Mouse (Mus musculus): Measurements from ENCODE around the gene Cars2.
A peak's percentile ranks its signal among the peaks of the same experiment; 100 is the strongest.
"Not testable (repeated sequence)": the region's sequence is repeated elsewhere in the genome, so short reads cannot be mapped to it uniquely, and the experiment has no call there.

Gene Cars2

DNA sequence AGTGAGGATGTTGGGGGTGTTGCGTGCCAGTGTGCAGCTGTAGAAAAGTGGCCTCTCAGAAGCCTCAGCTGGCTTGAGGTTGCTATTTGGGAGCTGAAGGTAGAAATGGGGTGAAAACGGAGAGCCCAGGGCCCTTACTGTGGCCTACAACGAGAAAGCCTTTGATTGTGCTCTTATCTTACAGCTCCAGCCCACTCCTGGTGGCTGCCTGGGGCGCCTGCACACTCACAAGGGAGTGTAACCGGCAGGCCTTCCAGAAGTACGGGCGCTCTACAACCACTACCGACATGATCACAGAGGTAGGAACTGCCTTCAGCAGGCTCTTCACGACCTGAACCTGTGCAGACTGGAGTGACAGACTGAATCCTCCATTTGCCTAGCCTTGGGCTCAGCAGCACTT lies 37.9 kb downstream of the Cars2 start:
- DNase-seq (ENCODE audit: low spot score) = no peak

DNA sequence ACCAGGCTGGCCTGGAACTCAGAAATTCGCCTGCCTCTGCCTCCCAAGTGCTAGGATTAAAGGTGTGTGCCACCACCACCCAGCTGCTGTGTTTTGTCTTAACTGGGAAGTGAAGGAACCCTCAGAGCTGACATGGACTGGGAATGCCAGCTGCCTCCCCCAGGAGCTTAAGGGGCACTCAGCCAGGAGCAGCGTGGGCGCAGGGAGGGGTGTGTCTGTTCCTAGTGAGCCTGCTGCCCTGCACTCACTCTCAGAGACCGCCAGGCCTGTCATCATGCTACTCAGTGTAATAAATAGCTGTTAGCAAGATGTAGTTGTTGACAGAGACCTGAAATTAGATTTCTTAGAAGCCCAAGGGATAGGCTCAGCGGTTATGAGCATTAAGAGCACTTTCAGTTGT lies 39.6 kb downstream of the Cars2 start:
- DNase-seq (ENCODE audit: low spot score) = peak; percentile 74

DNA sequence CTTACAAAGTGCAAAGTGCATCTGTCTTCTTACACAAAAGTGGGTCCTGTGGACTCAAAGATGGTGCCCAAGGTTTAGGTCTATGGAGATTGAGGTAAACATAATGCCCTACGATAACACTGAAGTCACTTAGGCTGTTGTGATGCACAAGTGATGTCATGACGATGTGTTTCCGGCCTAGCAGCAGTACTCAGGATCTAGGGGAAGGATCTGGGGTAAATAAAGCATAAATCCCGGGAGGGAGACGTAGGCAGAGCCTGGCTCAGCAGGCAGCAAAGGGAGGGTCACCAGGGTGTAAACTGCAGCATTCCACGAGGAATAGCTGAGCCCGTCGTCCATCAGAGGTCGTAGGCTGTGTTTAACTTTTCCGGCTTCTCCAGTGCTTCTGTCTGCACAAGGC lies 41.7 kb downstream of the Cars2 start:
- no peak for DNase-seq (ENCODE audit: low spot score)

DNA sequence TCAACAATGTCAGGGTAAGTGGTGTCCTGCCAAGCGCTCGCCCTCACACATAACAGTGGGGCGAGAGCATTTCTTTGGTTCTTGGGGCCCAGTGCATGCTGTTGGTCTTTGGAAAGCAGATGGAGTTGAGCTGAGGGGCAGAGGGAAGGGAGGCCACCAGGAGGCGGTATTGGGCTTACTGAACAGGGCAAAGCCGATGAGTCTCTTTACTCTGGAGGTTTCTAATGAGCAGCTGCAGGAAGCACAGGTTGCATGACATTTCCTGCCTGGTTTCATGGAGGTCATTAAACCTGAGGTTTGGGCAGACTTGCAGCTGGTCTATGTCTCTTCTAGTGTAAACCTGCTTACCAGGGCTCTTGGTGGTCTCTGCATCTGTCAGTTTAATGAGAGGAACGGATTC lies 43.8 kb downstream of the Cars2 start:
- peak; percentile 60 for DNase-seq (ENCODE audit: low spot score)

DNA sequence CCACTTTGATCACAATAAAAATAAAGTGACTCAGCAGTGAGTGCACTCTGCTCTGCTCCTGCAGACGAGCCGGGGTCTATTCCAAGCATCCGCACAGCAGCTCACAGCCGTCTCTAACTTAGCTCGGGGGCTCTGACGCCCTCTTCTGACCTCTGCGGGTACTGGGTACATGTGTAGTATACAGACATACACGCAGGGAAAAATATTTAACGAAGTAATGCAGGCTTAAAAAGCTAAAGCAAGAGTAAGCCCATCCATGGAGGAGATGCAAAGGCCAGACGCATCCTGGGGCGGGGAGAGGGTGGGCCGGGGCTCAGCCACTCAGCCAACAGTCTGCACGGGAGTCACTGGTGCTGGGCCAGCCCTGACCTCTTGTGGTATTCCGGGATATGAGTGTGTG lies 44.5 kb downstream of the Cars2 start:
- no peak for DNase-seq (ENCODE audit: low spot score)

DNA sequence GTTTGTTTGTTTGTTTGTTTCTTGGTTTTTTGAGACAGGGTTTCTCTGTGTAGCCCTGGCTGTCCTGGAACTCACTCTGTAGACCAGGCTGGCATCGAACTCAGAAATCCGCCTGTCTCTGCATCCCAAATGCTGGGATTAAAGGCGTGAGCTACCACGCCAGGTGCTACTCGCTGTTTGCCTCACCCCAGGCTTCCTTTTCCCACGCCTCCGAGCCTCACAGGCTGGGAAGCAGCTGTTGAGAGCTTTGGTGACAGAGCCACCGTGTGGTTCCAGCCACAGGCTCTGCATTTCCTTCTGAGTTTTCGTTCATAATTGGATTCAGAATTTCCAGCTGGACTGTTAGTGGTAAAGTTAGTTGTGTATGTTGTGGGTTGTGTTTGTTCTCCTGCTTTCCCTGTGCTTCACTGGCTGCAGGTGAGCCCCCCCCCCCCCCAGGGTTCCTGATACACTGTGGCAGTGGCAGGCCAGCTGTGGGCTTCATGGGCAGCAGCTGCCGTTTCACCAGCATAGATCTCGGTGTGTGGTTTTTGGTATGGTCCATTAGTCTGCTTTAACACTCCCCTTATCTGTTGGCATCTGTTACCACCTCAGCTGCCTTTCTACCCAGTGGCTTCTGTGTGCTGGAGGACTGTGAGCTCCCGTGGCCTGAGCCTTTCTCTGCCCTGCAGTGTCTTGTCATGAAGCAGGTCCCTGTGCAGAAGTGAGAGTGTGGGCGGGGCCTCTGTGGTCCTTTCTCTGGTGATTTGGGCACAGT lies 46.9 kb downstream of the Cars2 start:
- peak; percentile 21 for DNase-seq (ENCODE audit: low spot score)

DNA sequence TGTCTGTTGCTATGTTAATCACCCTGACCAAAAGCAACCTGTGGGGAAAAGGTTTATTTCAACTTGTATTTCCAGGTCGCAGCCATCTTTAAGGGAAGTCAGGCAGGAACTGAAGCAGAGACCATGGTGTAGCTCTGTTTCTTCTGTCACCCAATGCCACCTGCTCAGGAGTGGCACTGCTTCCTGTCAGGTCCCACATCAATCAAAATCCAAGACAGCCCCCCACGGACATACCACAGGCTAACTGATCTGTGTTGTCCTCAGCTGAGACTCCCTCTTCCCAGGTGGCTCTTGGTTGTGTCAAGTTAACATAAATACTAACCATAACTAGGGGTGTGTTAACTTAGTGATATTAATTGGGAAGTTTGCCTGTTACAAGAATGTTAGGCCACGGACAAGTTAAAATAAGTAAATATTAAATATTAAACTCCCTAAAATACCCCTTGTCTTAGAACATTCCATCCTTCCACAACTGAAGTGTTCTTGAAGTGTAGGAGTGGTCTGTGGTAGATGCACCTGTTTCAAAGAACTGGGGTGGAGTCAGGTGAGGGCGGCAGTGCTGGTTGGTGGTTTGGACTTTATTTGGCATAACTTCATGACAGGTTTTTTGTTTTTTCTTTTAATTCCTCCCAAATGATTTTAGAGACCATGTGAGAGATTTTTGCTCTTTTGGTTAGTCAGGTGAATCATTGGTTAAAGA lies 51.6 kb downstream of the Cars2 start:
- DNase-seq (ENCODE audit: low spot score) = no peak

DNA sequence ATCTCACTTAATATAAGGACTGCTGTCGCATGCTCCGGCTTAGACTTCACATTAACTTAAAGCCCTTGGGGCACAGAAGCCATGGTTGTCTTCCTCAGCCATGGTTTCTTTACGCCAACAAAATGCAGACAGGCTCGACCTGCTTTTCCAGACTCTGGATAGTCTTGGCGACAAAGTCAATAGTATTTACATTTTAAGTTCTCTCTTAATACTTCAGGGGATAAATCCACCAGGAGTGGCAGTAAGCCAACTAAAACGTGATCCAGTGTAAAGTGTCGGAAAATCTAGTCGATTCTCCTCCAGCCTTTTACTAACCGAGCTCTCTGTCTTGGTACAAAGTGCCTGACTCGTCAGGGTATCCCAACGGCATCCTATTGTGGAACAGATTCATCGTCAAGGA lies 52.3 kb downstream of the Cars2 start:
- DNase-seq (ENCODE audit: low spot score) = no peak

DNA sequence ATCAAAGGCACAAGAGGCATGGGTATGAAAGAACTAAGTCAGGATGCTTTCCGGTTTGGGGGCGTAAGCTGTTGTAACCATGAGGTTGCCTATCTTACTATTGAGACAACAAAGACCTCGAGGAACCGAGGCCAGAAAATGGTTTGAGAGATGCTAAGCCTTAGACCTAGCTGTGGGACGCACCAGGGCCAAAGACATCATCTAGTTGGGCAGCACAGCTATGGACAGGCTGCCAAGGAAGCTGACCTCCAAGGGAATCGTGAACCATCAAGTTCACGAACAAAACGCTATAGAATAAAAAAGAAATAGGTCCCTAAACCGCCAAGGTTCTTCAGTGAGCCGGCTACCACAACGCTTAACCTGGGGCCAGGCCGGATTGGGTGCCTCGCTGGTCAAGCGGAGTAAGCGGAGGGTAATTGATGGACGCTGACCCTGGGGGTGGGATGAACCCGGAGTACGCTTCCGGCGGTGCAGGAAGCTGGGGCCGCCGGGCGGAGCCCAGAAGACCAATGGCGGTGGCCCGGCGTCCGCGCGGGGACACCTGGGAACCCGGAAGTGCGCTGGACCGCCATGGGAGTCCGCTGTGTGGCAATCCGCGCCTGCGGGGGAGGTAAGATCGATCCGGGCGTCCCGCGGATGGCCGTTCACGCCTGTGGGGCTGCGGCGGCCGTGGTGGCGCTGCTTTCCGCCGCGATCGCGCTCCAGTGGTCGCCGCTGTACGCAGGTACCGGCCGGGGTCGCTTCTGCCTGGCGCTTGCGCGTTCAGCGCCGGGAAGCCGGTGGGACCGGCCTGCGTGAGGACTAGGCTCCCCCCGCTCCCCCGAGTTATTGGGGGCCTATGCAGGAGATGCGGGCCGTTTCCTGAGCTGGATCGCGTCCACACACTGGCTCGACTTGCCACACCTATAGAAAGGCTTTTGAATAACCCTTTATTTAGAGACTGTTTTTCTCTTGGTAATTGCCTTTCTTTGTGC lies 53.3 kb downstream of the Cars2 start, which contains the start of gene Naxd:
Gene Naxd (plus strand): TSS at position 490 of the 974 bp plus-strand sequence.
- peak; percentile 96 for DNase-seq (ENCODE audit: low spot score)

DNA sequence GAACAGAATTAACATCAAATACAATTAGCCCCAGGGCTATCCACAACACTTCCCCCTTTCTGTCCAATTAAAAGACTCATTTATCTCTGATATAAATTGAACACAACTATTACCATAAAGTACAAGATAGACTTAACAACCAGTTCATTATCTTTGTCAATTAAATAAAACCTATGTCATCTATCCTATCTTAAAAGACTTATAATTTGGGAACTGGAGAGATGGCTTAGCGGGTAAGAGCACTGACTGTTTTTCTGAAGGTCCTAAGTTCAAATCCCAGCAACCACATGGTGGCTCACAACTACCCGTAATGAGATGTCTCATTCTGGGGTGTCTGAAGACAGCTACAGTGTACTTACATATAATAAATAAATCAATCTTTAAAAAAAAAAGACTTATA lies 58.2 kb downstream of the Cars2 start:
- DNase-seq (ENCODE audit: low spot score) = not testable (repeated sequence)

DNA sequence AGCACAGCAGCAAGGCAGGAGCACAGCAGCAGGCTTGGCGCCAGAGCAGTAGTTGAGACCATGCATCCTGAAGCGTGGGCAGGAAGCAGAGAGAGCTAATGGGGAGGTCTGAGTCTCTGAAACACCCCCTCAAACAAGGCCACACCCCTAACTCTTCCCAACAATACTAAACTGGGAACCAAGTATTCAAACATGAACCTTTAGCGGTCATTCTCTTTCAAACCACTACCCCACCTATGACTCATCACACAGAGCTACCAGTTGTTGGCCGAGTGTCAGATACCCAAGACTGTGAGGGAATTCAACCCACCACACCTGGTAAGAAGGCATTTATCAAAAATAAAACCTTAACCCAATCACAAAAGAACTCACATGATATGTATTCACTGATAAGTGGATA lies 63.4 kb downstream of the Cars2 start:
- DNase-seq (ENCODE audit: low spot score) = no peak

DNA sequence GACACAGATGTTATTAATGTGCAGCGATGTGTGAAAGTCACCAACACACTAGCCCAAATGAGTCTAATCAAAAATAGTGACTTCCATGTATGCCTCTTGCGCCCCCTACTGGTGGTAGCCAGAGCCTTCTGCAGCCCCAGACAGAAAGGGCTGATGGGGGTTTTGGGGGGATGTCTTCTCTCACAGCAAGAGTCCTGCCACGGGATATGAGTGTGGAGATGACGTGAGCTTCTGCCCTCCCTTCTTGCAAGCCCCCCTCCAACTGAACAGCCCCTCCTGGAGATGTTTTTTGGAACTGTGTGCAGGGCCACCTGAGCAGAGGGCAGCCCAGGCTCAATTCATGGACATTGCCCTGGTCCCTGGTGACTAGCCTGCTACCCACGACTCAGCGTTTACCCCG lies 64.4 kb downstream of the Cars2 start:
- DNase-seq (ENCODE audit: low spot score) = peak; percentile 46

DNA sequence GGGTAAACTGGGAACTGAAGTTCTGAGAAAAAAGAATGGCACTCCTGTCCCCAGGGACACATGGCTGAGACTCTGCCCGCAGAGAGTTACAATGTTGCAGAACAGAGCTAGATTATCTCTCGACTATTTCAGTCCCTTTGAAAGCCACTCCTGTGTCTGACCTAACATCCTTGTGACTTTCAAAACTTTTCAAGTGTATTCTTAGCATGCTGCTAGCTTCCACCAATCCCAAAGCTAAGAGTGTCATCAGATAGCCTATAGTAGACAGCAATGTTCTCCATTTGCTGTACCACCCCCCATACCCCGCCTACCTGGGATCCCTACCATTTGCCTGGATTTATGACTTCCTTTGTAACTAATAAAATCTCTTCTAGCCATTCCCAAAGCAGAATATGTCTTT lies 68.0 kb downstream of the Cars2 start:
- DNase-seq (ENCODE audit: low spot score) = no peak

DNA sequence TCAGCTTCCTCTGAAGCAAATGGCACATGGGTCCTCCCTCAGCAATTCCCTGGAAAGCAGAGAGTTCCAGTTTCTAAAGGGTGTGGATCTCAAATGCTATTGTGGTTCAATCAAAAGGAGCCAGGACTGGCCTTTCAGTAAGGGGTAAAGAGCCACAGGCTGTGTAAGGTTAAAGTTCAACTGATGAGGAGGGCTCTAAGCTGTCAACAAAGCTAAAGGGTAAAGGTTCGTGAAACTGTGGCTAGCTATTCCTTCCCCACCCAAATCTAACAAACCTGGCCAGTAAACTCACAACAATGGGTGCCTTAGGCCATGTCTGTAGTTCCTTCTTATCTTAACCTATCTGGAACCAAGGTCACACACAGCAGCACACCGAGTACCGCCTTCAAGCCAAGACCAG lies 68.7 kb downstream of the Cars2 start:
- no peak for DNase-seq (ENCODE audit: low spot score)

DNA sequence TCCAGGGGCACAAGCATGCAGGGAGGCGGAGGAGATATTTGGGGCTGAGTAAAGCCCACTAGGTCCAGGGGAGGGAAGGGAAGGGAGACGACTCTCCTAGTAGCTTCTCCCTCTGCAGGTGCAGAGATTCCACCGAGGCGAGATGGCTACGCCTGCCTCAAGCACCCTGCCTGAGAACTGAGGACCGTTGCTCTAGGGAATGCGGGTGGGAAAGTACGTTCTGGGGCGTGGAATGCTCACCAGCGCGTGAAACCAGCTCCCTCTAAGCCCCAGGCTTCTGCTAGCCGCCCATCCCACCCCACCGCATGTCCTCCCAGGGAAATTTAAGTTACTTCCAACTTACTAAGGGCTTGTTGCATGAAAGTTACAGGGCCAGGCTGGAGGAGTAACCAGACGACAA lies 71.0 kb downstream of the Cars2 start:
- no peak for DNase-seq (ENCODE audit: low spot score)

DNA sequence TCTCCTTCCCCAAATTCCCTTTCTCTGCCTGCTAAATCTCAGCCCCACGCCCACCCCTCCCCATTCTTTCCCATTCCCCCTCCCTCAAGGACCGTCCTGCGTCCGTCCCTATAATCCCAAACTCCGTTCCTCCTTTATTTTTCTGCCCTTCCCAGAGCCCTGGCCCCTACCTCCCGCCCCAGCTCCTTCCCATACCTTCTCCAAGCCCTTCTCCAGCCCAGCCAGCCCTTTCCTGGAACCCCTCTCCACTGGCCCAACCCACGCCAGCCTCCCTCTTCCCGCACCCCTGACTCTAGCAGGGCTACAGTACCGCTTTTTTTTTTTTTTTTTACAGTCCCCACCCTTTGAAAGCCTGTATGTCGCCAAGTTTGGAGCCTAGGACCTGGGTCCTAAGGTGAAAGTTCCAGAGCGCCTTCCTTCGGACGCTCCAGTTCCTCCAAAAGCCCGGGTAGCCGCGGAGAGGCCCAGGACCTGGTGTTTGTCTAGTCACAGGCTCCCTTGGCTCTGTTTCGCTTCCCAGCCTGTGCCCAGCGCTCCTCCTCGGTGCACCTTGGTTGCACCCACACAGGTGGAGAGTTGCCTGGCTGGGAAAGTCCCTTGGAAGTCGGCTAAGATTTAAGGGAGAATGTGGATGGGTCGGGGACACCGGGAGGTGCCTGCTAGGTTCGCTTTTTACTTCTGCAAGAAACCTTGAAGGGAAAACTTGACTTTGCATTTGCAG lies 71.6 kb downstream of the Cars2 start:
- no peak for DNase-seq (ENCODE audit: low spot score)

DNA sequence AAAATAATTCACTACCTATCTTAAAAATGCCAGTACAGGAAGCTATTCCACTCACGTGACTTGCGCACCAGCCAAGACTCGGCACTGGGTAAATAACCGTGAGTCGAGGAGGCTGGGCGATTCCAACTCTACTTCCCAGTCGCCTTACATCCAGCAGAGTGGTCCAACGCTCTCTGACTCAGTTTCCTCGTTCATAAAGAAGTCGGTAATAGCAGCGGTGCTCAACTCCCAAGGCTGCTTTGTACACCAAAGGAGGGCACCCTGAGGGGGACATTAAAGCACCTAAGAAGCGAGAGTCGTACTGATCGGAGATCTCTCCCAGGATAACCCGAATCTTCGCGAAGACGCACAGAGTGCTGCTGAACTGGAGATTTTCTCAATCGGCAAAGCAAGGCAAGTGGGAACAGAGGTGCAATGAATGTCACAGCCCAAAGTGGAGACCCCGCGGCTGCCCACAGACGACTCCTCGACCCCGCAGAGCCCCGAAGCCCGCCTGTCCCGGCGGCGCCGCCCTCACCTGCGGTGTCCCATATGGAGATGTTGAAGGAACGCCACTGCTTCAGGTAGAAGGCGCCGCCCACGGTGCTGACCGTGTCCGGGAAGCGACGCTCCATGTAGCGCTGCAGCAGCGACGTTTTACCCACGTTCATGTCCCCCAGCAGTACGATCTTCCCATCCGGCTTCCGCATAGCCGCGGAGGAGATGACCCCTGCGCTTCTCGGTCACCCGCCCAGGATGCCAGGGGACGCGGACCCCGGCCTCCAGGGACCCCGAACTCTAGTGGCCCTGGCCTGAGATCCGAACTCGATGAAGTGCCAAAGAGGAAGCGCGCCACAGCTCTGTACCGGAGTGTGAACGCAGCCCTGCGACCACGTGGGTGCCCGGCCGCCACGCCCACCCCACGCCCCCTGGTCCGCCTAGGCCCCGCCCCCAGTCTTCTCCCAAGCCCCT lies 72.5 kb downstream of the Cars2 start, which contains the start of gene Rab20:
Gene Rab20 (minus strand): TSS at position 900 of the 951 bp plus-strand sequence.
- peak; percentile 39 for DNase-seq (ENCODE audit: low spot score)

DNA sequence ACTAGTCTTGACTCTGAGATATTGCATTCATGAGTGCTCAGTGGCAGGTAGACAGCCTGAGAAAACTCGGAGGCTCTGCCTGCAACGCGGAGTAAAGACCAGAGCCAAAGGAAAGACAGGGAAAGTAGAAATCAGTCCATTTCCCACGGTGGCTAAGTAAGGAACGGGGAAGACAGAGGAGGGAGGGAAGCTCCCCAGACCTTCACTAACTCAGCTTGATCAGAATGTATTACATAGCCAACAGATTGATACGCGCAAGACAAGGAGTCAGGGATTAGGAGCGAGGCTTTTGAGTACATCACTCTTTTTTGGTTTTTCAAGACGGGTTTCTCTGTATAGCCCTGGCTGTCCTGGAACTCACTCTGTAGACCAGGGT lies 73.4 kb downstream of the Cars2 start:
- no peak for DNase-seq (ENCODE audit: low spot score)

DNA sequence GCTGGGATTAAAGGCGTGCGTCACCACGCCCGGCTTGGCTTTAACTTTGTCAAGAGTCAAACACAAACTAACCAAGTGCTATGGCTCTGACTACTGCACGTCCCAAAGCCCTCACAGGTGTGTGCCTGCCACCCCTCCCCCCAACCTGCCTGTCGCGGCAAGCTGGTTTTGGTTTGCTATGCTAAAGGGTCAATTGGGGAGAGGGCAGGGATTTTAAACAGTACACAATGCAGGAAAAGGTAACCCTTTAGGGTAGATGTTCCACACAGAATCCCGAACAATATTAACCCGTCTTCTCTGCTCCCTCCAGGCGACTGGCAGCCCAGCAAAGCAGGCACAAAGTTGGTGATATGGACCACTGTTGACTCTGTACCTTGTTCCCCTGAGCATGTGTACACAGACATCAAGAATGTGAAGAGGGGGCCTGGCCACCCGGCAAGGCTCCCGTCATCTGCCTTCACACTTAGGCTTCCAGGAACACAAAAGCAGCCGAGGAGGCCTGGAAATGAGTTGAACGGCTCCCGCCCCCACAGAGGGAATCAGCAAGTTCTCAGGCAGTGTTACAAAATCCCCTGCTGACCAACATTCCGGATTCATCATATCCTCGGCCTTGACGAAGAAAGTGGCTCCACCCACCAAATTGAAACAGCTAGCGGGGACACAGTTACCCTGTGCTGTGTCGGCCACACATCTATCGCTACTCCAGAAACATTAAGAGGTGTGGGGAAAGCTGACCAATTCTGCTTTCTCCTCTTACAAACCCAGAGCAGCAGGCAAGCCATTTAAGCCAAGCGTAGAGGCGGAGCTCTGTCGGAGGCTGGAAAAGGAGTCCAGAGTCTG lies 74.0 kb downstream of the Cars2 start:
- DNase-seq (ENCODE audit: low spot score) = no peak

DNA sequence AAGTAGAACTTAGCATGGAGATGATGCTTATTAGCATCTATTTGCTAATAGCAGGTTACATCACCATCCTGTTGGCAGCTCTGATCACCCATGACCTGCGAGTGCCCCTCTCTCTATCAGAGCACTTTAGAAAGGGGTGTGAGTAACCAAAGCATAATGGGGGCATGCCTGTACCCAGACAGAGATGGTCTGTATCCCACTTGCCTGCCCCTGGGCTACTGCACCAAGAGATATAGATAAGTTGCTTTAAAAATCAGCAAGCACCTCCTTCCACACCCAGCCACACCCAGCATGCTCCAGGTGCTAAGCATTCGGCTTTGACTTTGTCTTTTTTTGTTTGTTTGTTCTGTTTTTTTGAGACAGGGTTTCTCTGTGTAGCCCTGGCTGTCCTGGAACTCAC lies 74.7 kb downstream of the Cars2 start:
- no peak for DNase-seq (ENCODE audit: low spot score)
